Mouse (Mus musculus) megakaryocyte, embryonic 14.5 days (primary cell): ENCODE measurements around the gene Samhd1.

Experiments
- FLI1 ChIP-seq: IDR thresholded peaks from 2 replicates; pipeline ENCODE4 v1.6.1; 2012; ENCODE audit warnings: low read length, inconsistent platforms, mixed read lengths
- GATA1 ChIP-seq: IDR thresholded peaks from 3 replicates; pipeline ENCODE4 v1.6.1; 2012; ENCODE audit warnings: mixed read lengths, low read length, inconsistent platforms, borderline replicate concordance

- no peak for TF ChIP-seq GATA1
- TF ChIP-seq FLI1, result no peak
Measured at GRCm38 (mm10) chr2:157108236-157108635, 26.8 kb downstream of the Samhd1 start.
